Mouse (Mus musculus) right cerebral cortex, postnatal 14 days (tissue): Measurements from ENCODE around the gene Pde2a.

ENCODE experiments used
- DNase-seq: peaks from one replicate; pipeline ENCODE4 v3.0.0; 2022

Pde2a gene

DNA sequence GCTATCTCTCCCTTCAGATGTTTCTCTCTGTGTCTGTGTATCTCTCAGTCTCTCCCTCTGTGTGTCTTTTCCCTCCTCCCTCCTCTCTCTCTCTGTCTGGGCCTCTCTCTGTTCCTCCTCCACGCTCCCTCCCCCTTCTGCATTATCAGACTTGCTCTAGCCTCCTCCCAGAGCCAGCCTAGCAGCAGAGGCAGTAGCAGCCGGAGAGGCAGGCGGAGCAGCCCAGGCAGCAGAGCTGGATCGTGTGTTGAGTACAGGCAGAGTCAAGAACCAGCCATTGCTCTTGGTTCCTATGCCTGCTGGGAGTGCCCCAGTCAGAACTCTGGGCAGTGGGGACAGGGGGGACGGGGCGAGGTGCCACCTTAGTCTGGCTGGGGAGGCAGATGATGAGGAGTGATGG, at the start of gene Pde2a:
TSS of gene Pde2a (plus strand) at position 163 of the 400 bp plus-strand sequence.
- peak; percentile 75 for DNase-seq

DNA sequence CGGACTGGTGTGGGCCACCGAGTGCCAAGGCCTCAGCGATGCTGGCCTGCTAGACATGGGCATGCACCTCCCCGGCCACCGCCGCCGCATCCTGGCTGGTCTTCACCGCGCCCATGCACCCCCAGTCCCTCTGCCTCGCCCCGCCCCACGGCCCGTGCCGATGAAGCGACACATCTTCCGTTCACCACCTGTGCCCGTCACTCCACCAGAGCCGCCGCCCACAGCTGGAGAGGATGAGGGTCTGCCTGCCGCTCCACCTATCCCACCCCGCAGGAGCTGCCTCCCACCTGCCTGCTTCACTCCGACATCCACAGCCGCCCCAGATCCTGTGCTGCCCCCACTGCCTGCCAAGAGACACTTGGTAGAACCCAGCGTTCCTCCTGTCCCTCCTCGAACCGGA, 48.4 kb upstream of the Pde2a start:
- DNase-seq = no peak

DNA sequence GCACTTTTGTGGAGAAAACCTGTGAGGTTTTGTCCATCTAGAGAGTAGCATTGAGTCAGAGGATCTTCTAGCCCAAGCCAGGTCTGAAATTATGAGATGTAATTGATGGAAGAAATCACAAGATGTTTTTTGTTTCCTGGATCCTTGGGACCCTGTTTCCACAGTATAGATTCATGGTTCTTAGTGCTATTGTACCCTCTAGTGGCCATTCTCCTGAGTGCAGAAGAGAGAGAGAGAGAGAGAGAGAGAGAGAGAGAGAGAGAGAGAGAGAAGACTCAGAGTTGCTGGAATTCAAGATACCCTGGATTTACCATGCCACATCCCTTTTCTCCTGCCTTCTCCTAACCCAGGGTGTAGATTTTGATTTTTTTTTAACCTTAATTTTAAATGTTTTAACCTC, 47.3 kb upstream of the Pde2a start:
- no peak for DNase-seq

DNA sequence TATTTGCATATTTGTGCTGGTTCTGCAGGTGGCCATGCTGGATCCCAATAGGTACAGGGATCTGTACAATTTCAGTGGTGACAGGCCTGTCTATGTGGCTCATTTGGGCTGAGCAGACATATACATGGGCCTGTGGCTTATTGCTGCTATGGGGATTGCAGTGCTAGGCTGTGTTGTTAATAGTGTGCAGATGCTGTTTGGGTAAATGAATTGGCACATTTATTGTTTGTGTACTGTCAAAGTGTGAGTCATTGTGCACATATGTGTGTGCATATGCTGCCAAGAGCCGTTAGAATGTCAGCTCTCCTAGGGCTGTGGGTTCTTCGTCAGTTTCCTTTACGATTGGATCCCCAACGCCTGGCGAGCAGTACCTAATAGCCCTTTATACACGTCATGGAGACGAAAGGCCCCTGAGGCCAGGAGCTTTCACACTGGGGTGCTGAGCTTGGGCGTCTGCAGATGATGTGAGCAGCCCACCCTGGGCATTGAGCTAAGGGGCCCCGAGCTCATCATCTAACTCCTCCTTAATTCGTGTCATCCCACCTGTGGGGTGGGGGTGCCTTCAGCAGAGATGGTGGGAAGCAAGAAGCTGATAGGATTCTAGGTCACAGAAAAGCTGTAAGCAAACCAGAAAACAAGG, 44.7 kb upstream of the Pde2a start:
- DNase-seq = no peak

DNA sequence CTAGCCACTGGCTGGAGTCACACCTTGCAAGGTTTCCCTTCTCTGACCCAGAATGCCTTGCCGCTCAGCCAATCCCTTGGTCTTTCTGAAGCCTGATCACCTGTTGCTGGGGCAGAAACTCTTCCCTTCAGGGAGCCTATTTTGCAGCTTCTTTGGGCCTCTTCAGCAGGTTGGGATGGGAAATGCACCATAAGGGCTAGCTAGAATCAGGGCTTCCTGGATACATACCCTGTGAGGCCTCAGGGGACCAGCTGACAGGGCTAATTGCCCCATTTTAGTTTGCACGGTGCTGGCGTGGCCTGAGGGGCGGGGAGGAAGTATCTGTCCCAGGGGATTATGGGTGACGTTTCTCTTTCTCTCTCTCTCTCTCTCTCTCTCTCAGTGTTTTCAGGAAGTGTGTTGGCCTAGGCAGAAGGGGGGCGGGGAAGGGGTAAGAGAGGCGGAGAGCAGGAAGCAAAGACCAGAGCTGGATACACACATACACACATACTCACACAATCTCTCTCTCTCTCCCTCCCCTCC, 43.7 kb upstream of the Pde2a start:
- no peak for DNase-seq

DNA sequence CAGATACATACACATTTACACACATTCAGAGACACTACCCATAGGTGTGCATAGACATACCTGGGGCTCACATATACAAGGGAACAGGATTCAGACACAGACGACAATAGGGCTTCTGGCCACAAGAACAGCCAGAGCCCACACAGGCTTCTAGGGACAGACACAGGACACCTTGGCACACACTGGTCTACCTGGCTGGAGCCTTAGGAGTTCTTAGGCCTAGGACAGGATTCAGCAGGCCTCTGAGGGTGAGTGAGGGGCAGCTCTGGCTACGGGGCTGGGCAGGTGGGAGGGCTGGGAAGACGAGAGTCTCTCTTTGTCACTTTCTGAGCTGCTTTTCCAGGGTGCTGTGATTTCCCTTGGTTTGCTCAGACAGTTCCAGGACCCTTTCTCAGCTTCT, 43.2 kb upstream of the Pde2a start:
- no peak for DNase-seq

DNA sequence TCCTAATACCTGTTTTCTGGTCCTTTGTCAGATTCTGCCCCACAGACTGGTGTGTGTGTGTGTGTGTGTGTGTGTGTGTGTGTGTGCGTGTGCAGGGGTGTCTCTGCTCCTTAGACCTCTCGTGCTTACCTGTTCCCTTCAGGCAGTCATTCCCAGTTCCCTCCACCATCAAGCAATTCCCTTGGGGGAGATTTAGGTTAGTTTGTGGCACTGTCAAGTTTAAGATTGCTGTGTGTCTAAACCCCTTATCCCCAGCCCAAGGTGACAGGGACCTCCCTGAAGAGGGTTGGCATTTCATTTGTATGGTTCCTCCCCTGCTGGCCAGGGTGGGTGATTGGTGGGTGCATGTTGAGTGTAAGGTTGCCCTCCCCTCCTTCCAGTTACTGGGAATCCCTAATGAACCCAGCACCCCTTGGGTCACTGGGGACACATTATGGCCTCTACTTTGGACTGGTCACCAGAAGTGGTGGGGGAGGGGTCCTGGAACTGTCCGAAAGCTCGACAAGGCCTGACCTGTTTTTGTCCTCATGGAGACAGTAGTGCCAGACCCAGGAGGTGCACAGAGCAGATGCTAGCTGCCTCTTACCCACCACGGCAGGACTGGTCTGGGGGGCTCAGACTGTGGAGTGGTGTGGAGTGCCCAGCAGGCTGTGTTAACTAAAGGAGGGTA, 42.6 kb upstream of the Pde2a start:
- no peak for DNase-seq

DNA sequence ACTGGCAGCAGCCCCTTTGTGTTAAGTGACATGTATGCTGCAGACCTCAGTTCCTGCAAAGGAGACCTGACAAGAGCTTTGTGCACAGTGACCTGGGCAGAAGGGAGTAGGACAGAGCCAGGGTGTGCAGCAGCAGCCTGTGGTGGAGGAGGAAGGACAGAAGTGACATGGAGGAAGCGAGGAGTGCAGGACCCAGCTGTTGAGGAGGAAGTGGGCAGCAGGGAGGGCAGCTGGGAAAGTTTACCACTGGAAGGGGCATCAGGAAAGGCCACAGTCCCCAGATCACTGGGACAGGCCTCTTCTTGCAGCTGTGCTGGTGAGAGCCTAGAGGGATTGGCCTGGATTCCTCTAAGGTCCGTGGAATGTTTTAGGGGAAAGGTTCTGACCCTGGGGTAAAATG, 41.8 kb upstream of the Pde2a start:
- no peak for DNase-seq

DNA sequence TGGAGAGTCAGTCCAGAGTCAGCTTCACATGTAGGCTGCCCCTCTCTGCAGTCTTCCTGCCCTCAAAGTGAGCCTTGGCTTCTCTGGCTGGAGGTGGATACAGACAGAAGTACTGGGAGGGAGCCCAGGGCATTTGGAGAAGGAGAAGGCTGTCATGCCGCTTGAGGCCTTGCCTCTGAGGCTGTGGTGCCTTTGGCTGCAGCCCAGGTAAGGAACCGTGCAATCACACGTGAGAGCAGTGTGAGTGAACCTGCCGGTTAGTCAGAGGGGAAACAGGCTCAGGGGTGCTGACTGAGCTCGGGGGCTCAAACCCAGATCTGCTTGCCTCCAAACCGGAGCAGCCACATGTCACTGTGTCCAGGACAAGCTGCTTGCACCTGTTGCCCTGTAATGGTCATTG, 40.0 kb upstream of the Pde2a start:
- DNase-seq = no peak

DNA sequence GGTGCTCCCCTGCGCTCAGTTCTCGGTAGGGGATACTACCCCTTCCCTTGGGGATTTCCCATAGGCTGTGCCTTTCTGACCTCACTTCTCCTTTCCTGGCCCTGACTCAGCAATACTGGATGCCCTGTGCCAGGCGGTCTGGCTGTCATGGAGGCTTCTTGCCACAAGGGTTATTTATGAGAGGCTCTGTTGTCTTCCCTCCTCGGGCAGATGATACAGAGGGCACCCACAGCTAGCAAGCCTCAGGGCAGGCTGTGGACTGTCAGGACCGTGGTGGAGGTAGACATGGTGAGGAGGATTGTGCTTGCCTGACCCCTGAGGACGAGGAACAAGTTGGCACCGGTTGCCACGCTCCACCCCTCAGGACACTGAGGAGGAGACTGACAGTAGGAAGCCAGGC, 39.1 kb upstream of the Pde2a start:
- no peak for DNase-seq

DNA sequence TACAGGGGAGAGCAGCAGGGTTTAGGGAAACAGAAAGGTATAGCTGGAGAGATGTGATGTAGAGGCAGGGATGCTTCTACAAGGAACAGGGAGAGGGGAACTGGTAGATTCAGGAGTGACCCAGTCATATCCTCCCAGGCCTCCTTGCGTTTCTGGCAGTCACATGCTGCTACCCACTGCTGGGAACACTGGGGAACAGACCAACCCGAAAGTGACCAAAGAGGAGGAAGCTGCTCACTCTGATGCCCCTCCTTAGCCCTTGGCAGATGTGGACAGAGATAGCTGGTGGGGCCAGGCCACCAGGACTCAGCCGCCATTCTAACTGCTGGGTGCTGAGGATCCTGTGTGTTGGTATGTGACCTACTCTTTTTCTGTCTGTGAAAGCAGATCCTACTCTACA, 37.7 kb upstream of the Pde2a start:
- DNase-seq = no peak

DNA sequence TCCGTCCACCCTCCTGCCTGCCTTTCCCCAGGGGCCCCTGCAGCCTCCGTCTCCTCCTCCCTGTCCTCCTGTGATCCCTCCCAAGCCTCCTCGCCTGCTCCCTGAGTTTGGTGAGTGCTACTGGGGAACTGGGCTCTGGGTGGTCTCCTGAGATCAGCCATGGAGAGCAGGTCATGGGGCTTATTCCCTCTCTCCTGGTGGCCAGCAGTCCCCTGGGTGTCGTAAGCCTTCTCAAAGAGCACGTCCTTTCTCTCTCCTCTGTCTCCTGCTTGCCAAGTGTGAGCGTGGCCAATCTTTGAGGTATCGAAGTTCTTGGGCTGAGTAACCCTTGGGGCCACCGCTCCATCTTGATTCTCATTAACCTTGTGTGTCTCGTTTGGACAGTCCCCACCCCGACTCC, 36.6 kb upstream of the Pde2a start:
- DNase-seq = no peak

DNA sequence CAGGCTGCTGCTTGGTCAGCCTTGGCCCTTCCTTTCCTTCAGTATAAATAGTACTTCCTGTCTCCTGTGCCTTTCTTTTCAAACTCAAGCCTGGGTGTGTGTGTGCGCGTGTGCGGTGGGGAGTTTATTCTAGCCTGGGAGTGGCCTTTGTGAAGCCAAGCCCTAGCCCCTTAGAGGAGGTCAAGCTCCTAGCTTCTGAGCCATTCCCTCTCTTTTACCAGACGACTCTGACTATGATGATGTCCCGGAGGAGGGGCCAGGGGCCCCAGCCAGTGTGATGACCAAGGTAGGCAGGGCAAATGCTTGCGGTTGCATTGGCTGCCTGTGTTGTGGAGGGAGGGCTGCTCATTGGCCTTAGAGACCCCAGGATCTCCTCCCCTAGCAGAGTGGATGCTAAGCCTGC, 36.2 kb upstream of the Pde2a start:
- no peak for DNase-seq

DNA sequence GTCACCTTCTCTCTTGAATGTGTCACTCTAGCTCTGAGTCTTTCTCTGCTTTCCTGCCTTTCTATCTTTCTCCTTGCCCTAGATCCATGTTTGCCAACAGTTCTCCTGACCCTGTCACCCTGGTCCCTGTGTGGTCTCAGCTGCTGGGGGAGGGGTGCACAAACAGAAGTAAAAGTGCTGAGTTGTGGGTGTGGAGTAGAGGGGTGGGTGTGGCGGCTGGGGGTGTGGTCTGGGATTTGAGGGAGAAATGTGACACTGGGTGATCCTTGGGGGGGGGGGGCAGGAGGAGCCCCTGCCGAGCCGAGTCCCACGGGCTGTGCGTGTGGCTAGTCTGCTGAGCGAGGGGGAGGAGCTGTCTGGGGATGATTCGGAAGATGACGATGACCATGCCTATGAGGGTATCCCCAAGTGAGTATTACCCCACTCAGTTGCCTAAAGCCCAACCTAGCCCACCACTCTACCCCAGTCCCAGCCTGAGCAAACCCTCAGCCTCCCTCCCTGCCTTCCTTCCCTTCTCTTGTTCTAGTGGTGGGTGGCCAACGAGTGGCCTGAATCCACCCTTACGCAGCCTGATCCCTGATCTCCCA, 35.5 kb upstream of the Pde2a start:
- DNase-seq = no peak

DNA sequence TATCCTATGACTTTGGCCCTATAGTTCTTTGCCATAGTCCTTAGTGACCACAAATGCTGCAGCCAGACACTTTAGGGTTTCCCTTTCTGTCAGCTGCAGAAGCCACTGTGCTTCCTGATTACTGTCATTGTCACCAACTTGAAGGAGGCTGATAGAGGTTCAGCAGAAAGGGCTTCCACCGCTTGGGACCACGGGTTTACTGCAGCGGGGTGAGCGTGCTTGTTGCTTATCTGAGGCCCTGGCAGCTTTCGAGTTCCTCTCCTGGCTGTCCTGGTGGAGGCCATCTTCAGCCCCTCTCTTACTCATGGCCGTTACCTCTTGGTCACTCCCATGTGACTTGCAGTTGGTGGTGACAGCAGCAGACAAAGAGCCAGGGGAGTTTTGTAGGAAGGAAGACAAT, 32.2 kb upstream of the Pde2a start:
- DNase-seq = no peak

DNA sequence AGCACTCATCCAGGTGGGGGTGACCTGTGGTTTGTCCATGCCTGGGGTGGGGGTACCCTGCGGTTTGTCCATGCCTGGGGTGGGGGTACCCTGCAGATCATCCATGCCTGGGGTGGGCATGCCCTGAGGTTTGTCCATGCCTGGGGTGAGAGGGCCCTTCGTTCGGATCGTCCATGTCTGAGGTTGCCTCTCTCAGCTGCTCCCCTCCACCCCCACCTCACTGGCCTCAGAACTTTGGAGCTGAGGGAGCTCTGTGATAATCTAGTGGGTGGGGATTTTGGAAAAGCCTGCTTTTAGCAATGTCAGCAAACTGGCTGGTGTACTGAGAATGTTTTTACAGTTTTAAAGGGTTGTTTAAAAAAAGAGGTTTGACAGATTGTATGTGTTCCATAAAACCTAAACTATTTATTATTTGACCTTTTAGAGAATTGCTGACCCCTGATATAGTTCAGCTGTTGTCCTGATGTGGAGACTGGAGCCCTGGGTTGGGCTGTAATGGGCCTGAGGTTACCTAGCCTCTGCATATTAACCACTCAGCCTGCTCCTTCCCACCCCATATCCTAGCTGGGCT, 29.5 kb upstream of the Pde2a start:
- no peak for DNase-seq

DNA sequence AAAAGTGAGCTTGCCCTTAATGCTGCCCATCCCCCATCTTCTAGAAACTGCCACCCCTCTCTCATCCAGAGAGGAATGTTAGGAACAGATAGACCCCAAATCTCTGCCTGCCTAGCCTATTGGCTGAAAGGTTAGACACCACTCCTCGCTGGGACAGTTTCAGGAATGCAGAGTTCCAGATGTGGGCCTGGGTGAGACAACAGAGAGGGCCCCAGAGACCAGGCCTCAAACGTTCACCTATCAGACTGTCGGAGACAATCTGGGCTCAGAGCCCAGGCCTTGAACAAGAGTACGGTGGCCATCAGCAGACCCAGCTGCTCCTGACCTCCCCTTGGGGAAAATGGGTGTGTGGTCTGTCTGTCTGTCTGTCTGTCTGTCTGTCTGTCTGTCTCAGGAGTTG, 28.5 kb upstream of the Pde2a start:
- DNase-seq = no peak

DNA sequence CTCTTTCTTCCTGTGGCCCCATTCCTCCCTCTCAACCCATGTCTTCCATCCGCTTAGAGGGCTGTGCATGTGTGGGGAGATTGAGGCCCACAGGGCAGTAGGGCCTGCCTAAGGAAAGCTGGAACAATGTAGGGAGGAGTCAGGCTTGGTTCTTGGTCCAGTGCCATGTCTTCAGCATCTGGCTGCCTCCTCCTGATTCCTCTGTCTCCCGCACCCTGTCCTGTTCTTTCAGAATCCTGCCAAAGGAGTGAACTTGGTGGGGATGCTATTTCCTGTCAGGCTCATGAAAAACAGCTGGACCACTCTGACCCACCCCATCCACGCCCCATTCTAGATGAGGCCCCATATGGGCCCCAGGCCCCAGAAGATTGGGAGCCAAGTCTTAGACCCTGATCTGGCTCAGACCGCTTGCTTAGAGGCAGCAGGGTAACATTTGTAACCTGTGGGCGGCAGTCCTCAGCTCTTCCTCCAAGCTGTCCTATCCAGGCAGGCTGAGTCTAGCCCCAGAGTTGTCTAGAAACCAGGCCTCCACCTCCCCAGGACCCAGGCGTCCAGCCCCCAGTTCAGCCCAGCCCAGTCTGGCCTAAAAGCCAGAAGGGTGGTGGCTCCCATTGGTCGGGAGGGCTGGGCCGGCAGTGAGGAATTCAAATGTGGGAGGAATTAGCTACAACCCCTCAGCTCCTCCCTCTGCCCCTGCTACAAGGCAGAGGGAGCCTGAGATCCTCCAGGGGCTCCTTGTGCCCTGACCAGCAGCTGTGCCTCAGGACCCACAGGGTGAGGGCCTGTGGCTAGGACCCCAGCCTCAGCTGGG, 27.6 kb upstream of the Pde2a start:
- no peak for DNase-seq

DNA sequence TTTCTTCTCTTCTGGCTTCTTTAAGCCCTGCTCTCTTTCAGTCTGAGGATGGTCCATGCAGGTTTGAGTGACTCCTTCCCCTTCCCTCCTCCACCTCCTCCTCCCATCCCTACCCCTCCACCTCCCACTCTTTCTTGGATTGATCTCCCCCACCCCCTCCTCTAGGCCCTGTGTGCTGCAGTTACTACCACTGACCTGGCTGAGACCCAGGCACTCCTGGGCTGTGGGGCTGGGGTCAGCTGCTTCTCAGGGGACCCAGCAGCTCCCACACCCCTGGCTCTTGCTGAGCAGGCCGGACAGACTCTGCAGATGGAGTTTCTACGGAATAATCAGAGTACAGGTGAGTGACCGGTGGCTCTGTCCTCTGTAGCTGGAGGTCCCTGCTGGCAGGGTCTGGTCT, 26.9 kb upstream of the Pde2a start:
- DNase-seq = no peak

DNA sequence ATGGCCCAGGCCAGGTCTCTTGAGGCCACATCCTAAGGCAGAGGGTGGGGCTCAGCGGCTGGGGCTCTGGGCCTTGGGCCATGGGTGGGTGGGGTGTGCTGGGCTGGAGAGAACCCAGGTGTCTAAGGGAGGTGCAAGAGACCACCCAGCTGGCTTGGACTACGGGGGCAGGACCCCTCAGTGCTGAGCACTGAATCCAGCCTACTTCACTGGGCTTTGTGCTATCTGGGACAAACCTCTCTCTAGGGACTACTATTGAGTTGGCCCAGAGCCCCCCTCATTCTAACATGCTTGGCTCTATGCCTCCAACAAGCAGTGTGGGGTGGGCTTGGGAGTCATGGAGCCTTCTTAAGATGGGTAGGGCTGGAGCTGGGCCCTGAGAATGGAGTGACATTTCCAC, 26.0 kb upstream of the Pde2a start:
- no peak for DNase-seq

DNA sequence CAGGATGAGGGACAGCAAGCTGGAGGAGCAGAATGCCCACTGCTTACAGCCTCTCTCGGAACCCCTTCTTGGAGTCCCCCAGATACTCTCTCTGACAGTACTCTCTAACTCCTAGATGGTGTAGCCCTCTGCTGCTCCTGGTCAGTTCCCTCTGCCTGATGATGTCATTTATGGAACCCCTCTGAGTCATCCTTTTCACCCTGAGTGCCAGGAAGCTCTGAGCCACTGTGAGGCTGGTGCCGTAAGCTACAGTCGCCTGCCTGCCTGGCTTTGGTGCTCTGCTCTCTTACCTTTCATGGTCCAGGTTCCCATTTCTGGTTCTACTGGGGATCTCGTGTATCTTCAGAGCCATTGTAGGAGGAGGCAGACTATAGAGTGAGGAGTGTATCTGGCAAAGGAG, 24.3 kb upstream of the Pde2a start:
- no peak for DNase-seq

DNA sequence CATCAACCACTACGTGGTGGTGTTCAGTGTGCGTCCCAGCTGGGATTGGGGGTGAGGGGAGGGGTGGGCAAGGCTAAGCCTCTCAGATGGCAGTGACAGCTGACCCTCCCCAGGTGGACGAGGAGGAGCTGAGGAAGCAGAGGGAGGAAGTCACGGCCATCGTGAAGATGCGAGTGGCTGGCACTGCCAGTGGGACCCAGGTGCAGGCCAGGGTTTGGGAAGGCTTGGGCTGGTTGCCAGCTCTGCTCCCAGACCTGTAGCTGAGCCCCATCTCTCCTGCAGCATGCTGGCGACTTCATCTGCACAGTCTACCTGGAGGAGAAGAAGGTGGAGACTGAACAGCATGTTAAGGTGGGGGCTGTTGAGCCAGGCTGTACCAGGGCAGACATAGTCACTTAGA, 20.0 kb upstream of the Pde2a start:
- no peak for DNase-seq

DNA sequence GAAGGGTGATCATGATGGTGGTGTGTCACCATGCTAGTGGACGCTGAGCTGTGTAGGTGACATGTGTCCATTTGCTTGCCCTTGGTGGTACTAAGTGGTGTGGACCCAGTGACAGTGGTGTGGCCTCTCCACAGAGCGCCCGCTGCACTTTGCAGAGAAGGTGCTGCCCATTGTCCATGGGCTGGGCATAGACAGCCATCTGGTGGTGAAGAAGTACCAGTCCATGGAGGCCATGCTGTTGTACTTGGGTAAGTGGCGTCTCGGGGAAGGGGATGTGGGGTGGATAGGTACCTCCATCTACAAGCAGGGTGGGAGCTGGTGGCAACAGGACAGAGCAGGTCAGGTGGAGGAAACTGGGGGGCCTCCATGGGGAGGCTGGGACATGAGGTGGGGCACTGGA, 17.7 kb upstream of the Pde2a start:
- DNase-seq = no peak
